ENCODE assay signal across 13 mouse cellular contexts in genomic region chr6:128092621-128093020, GRCm38 (mm10). TPM values are rescaled to one million over a fixed set of nuclear protein-coding genes. Genes with fewer than 3 reads are reported as not detected.
DNase-seq lines count a peak whose midpoint lies in the region; ATAC-seq and TF ChIP-seq lines count a peak whose summit lies in the region.
"Had no signal": no experiment of that assay in that cellular context is flagged by ENCODE, and none has a peak within 500 bp of the region (broad histone marks: within the 10 kb centered on the region; RNA-seq: fewer than 3 reads in every experiment).

No protein-coding gene starts in this region.

- TF ChIP-seq CTCF in lung, embryonic 14.5 days (IDR thresholded peaks at IDR 0.05; ENCODE audit: low read depth) = no peak
- no peak for TF ChIP-seq CTCF in lung, postnatal 0 days (IDR thresholded peaks at IDR 0.05)

- intact Hi-C loops in heart, postnatal 25 days (cut with DNase I) = loop anchor here (2.0 kb wide), 1 partner anchor 52 kb away; no protein-coding TSS in a partner anchor

- no peak for TF ChIP-seq EP300 in lung, postnatal 0 days (IDR thresholded peaks at IDR 0.05)

- H3K4me3 ChIP-seq in lung, embryonic 14.5 days (ENCODE audit: low read depth, low read length) = no peak overlapping the region
- H3K4me3 ChIP-seq in lung, postnatal 0 days (ENCODE audit: low read depth, low read length) = no peak overlapping the region
- no peak overlapping the region for H3K4me3 ChIP-seq in heart, embryonic 14.5 days (ENCODE audit: control insufficient read depth in 1 of 2, insufficient read depth in 1 of 2, low read depth in 1 of 2, low read length in 2 of 2)
- H3K4me3 ChIP-seq: hindbrain, embryonic 12.5 days; midbrain, embryonic 12.5 days; neural tube, embryonic 12.5 days had no signal

- no peaks in the 10 kb centered on the region for H3K9me3 ChIP-seq in lung, embryonic 14.5 days (ENCODE audit: low read depth, low read length)
- no peaks in the 10 kb centered on the region for H3K9me3 ChIP-seq in lung, postnatal 0 days (ENCODE audit: low read length)
- H3K9me3 ChIP-seq in heart, embryonic 14.5 days (ENCODE audit: control insufficient read depth, low read length) = no peaks in the 10 kb centered on the region
- H3K9me3 ChIP-seq: hindbrain, embryonic 12.5 days; midbrain, embryonic 12.5 days; neural tube, embryonic 12.5 days had no signal

- no peak for ATAC-seq in lung, embryonic 14.5 days (ENCODE audit: insufficient read depth)
- ATAC-seq in lung, postnatal 0 days = no peak
- 0 out of 2 replicates have a peak, but pooled peaks have one; percentile 15 for ATAC-seq in heart, embryonic 14.5 days (ENCODE audit: insufficient number of reproducible peaks, insufficient read depth, low FRiP score, low read depth)
- ATAC-seq in inflammation-experienced regulatory T-cells, adult 6 months = no peak
- ATAC-seq: Patski had no signal

- H3K9ac ChIP-seq in lung, embryonic 14.5 days = no peak overlapping the region
- H3K9ac ChIP-seq in lung, postnatal 0 days (replicated peaks; ENCODE audit: low read depth) = no peak overlapping the region
- peak overlapping the region; percentile 57; the same call in 1 of the 2 replicates for H3K9ac ChIP-seq in heart, embryonic 14.5 days (ENCODE audit: low read length)
- H3K9ac ChIP-seq: hindbrain, embryonic 12.5 days; midbrain, embryonic 12.5 days; neural tube, embryonic 12.5 days had no signal

- peak; percentile 96 for DNase-seq in heart, adult 11 months
- no peak for DNase-seq in heart, postnatal 25 days (ENCODE audit: low spot score)
- no peak for DNase-seq in lung, embryonic 14.5 days
- no peak for DNase-seq in lung, postnatal 0 days (ENCODE audit: low spot score)
- no peak for DNase-seq in ovary, postnatal 36 days (ENCODE audit: low spot score)
- DNase-seq: lung, adult 2 months; thymus, postnatal 36 days had no signal

- 79% methylated on average over 5 of the region's 5 CpGs for WGBS in lung, embryonic 14.5 days
- 74% methylated on average over 5 of the region's 5 CpGs for WGBS in lung, postnatal 0 days
- 21% methylated on average over 5 of the region's 5 CpGs for WGBS in heart, embryonic 14.5 days

- H3K4me1 ChIP-seq in lung, embryonic 14.5 days (ENCODE audit: insufficient read depth) = peaks cover 16% of the 10 kb centered on the region
- peaks cover 19% of the 10 kb centered on the region for H3K4me1 ChIP-seq in lung, postnatal 0 days (ENCODE audit: insufficient read depth, low read depth, low read length)
- H3K4me1 ChIP-seq in heart, embryonic 14.5 days (ENCODE audit: control insufficient read depth in 2 of 2, insufficient read depth in 2 of 2, low read length in 2 of 2) = peaks cover 61 to 81% of the 10 kb centered on the region in 2 experiments

- H3K27me3 ChIP-seq in lung, embryonic 14.5 days (ENCODE audit: insufficient read depth, low read length) = no peaks in the 10 kb centered on the region
- H3K27me3 ChIP-seq in lung, postnatal 0 days (replicated peaks; ENCODE audit: insufficient read depth, low read length) = no peaks in the 10 kb centered on the region
- no peaks in the 10 kb centered on the region for H3K27me3 ChIP-seq in heart, embryonic 14.5 days (ENCODE audit: control insufficient read depth, insufficient read depth, low read length)
- H3K27me3 ChIP-seq: midbrain, embryonic 12.5 days; neural tube, embryonic 12.5 days; Patski had no signal

- H3K36me3 ChIP-seq in lung, embryonic 14.5 days (ENCODE audit: insufficient read depth) = no peaks in the 10 kb centered on the region
- no peaks in the 10 kb centered on the region for H3K36me3 ChIP-seq in lung, postnatal 0 days (ENCODE audit: insufficient read depth, low read length)
- H3K36me3 ChIP-seq in heart, embryonic 14.5 days (ENCODE audit: control insufficient read depth, insufficient read depth, low read length) = no peaks in the 10 kb centered on the region
- H3K36me3 ChIP-seq: hindbrain, embryonic 12.5 days; midbrain, embryonic 12.5 days; neural tube, embryonic 12.5 days had no signal

- H3K27ac ChIP-seq in lung, embryonic 14.5 days (ENCODE audit: low read depth) = peak overlapping the region; percentile 10; the same call in 1 of the 2 replicates
- H3K27ac ChIP-seq in lung, postnatal 0 days (ENCODE audit: low read length) = no peak overlapping the region
- H3K27ac ChIP-seq in heart, embryonic 14.5 days (replicated peaks in 1 of 2; ENCODE audit: control insufficient read depth in 1 of 2, insufficient read depth in 1 of 2, low read depth in 2 of 2, low read length in 2 of 2) = peak overlapping the region; percentile 74 to 86
- H3K27ac ChIP-seq: hindbrain, embryonic 12.5 days; midbrain, embryonic 12.5 days; neural tube, embryonic 12.5 days had no signal

- H3K4me2 ChIP-seq in lung, embryonic 14.5 days = no peak overlapping the region
- no peak overlapping the region for H3K4me2 ChIP-seq in lung, postnatal 0 days (replicated peaks; ENCODE audit: low read depth, low read length)
- H3K4me2 ChIP-seq in heart, embryonic 14.5 days (ENCODE audit: low read length) = no peak overlapping the region
- H3K4me2 ChIP-seq: hindbrain, embryonic 12.5 days; midbrain, embryonic 12.5 days; neural tube, embryonic 12.5 days had no signal

RNA-seq across cellular contexts. Expression of gene Tspan9, which starts 50.8 kb away (rescaled TPM):
- total RNA-seq in heart, postnatal 25 days (2021) = 100 to 1,000 TPM; 129 to 132 TPM
- polyA plus RNA-seq in lung, embryonic 14.5 days (2014; fragmentation: Nextera tagmentation; extraction: Ambion mirVana) = 118 and 121 TPM in 2 replicates
- polyA plus RNA-seq in lung, postnatal 0 days (2015; fragmentation: Nextera tagmentation; extraction: Ambion mirVana) = 136 and 158 TPM in 2 replicates
- 142 and 143 TPM in 2 replicates for polyA plus RNA-seq in heart, embryonic 14.5 days (2014; fragmentation: Nextera tagmentation; extraction: Ambion mirVana)
- polyA plus RNA-seq in inflammation-experienced regulatory T-cells, adult 6 months (2017; shearing (Covaris generic)) = 1 to 10 TPM in 1 of 3 experiments, under 1 TPM in 1, not detected in 1; 0.36 to 1.3 TPM

Comparison
In these comparisons a context has a peak if more than half of its experiments do, and no peak if none do; other contexts are left out.
1. RNA of gene Tspan9, which starts 50.8 kb away (polyA plus RNA-seq): 142 to 143 TPM in heart, embryonic 14.5 days, 136 to 158 TPM in lung, postnatal 0 days and 118 to 121 TPM in lung, embryonic 14.5 days; 0.36 to 1.3 TPM in inflammation-experienced regulatory T-cells, adult 6 months; every median in the first group is over 10 times any median in the second.